16 mouse cellular contexts compared by ENCODE assay signal in the genomic region with DNA sequence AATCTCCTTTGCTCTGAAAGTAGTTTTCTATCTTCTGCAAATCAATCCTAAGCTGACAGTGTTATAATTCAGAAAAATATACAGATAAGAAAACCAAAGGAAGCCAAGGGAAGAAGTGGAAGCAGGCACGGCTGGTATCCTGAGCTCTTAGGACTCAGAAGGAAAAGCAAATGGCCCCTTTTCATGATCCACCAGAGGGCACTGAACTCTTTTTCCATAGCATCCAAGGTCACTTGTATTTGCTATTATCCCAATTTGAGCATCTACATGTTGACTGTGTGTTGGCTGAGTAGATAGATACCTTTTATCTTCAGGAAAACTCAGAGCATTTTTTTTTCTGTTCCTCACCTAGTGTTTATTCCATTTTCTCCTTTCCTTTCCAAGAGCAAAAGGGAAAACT.
DNase-seq lines count a peak whose midpoint lies in the region; ATAC-seq and TF ChIP-seq lines count a peak whose summit lies in the region.
"Had no signal": no experiment of that assay in that cellular context is flagged by ENCODE, and none has a peak within 500 bp of the region (broad histone marks: within the 10 kb centered on the region; RNA-seq: fewer than 3 reads in every experiment).

No protein-coding gene starts in this region.

- H3K4me2 ChIP-seq in heart, embryonic 11.5 days = no peak overlapping the region
- no peak overlapping the region for H3K4me2 ChIP-seq in liver, postnatal 0 days (ENCODE audit: low read depth, low read length)
- no peak overlapping the region for H3K4me2 ChIP-seq in liver, embryonic 11.5 days
- H3K4me2 ChIP-seq: limb, embryonic 15.5 days; stomach, embryonic 15.5 days had no signal

- H3K79me2 ChIP-seq in heart, adult 2 months (replicated peaks; ENCODE audit: control insufficient read depth, insufficient read depth, low read length) = no peaks in the 10 kb centered on the region

- TF ChIP-seq EP300 in heart, adult 2 months (IDR thresholded peaks at IDR 0.05; ENCODE audit: insufficient read depth, low read depth, low read length) = no peak
- no peak for TF ChIP-seq EP300 in liver, postnatal 0 days (IDR thresholded peaks at IDR 0.05; ENCODE audit: low read depth)

- intact Hi-C loops in heart, adult 2 months (cut with DNase I) = no loop called here

- TF ChIP-seq CTCF in heart, adult 2 months (IDR thresholded peaks at IDR 0.05) = peak; percentile 49
- TF ChIP-seq CTCF in liver, postnatal 0 days (IDR thresholded peaks at IDR 0.05; ENCODE audit: low read depth) = 0 out of 2 replicates have a peak, but pooled peaks have one; percentile 10

- no peak overlapping the region for H3K27ac ChIP-seq in heart, adult 2 months
- no peak overlapping the region for H3K27ac ChIP-seq in heart, embryonic 11.5 days (ENCODE audit: low read depth, low read length)
- no peak overlapping the region for H3K27ac ChIP-seq in liver, postnatal 0 days (ENCODE audit: low read depth)
- no peak overlapping the region for H3K27ac ChIP-seq in liver, embryonic 11.5 days (ENCODE audit: low read depth, low read length)
- H3K27ac ChIP-seq: limb, embryonic 15.5 days; stomach, embryonic 15.5 days had no signal

- WGBS in heart, adult 2 months = 42% methylated on average over 1 of the region's 1 CpGs
- WGBS in heart, embryonic 11.5 days (ENCODE audit: insufficient replicate concordance) = 56% methylated on average over 1 of the region's 1 CpGs
- 55% methylated on average over 1 of the region's 1 CpGs for WGBS in liver, postnatal 0 days (ENCODE audit: insufficient replicate concordance)
- WGBS in liver, embryonic 11.5 days = 55% methylated on average over 1 of the region's 1 CpGs

- no peaks in the 10 kb centered on the region for H3K4me1 ChIP-seq in heart, adult 2 months (ENCODE audit: control insufficient read depth, insufficient read depth, low read length)
- H3K4me1 ChIP-seq in heart, embryonic 11.5 days (ENCODE audit: control insufficient read depth, insufficient read depth, low read length) = no peaks in the 10 kb centered on the region
- H3K4me1 ChIP-seq in liver, postnatal 0 days (ENCODE audit: insufficient read depth) = no peaks in the 10 kb centered on the region
- H3K4me1 ChIP-seq in liver, embryonic 11.5 days (replicated peaks; ENCODE audit: control insufficient read depth, insufficient read depth, low read length) = no peaks in the 10 kb centered on the region
- H3K4me1 ChIP-seq: limb, embryonic 15.5 days; stomach, embryonic 15.5 days had no signal

- H3K36me3 ChIP-seq in heart, adult 2 months (ENCODE audit: control insufficient read depth, insufficient read depth, low read length) = no peaks in the 10 kb centered on the region
- no peaks in the 10 kb centered on the region for H3K36me3 ChIP-seq in heart, embryonic 11.5 days (ENCODE audit: control insufficient read depth, insufficient read depth, low read length)
- no peaks in the 10 kb centered on the region for H3K36me3 ChIP-seq in liver, postnatal 0 days (replicated peaks; ENCODE audit: insufficient read depth, low read length)
- no peaks in the 10 kb centered on the region for H3K36me3 ChIP-seq in liver, embryonic 11.5 days (ENCODE audit: control insufficient read depth, insufficient read depth, low read length)
- H3K36me3 ChIP-seq: limb, embryonic 15.5 days; stomach, embryonic 15.5 days had no signal

- ATAC-seq in heart, embryonic 11.5 days (replicated peaks; ENCODE audit: insufficient number of reproducible peaks, low FRiP score, low TSS enrichment) = no peak
- ATAC-seq in liver, postnatal 0 days = no peak
- no peak for ATAC-seq in liver, embryonic 11.5 days (replicated peaks; ENCODE audit: low FRiP score)
- ATAC-seq in inflammation-experienced regulatory T-cells, adult 6 months = no peak
- ATAC-seq: midbrain, embryonic 16.5 days had no signal

- H3K4me3 ChIP-seq in heart, adult 2 months = no peak overlapping the region
- H3K4me3 ChIP-seq in heart, embryonic 11.5 days (ENCODE audit: low read depth, low read length) = no peak overlapping the region
- H3K4me3 ChIP-seq in liver, postnatal 0 days (ENCODE audit: low read depth, low read length) = no peak overlapping the region
- no peak overlapping the region for H3K4me3 ChIP-seq in liver, embryonic 11.5 days (ENCODE audit: low read depth, low read length)
- H3K4me3 ChIP-seq: limb, embryonic 15.5 days; stomach, embryonic 15.5 days had no signal

- no peak overlapping the region for H3K9ac ChIP-seq in heart, adult 2 months (ENCODE audit: low read depth, low read length)
- H3K9ac ChIP-seq in heart, embryonic 11.5 days (ENCODE audit: low read depth, low read length) = no peak overlapping the region
- no peak overlapping the region for H3K9ac ChIP-seq in liver, postnatal 0 days (replicated peaks)
- no peak overlapping the region for H3K9ac ChIP-seq in liver, embryonic 11.5 days (ENCODE audit: low read depth, low read length)
- H3K9ac ChIP-seq: limb, embryonic 15.5 days; stomach, embryonic 15.5 days had no signal

- H3K27me3 ChIP-seq in heart, adult 2 months (ENCODE audit: control insufficient read depth, insufficient read depth, low read length) = no peaks in the 10 kb centered on the region
- no peaks in the 10 kb centered on the region for H3K27me3 ChIP-seq in heart, embryonic 11.5 days (ENCODE audit: control insufficient read depth, insufficient read depth, low read length)
- H3K27me3 ChIP-seq in liver, postnatal 0 days (ENCODE audit: insufficient read depth, low read length) = no peaks in the 10 kb centered on the region
- H3K27me3 ChIP-seq in liver, embryonic 11.5 days (replicated peaks; ENCODE audit: control insufficient read depth, insufficient read depth, low read length) = no peaks in the 10 kb centered on the region
- H3K27me3 ChIP-seq: limb, embryonic 15.5 days; stomach, embryonic 15.5 days had no signal

- TF ChIP-seq POLR2A in heart, adult 2 months (IDR thresholded peaks at IDR 0.05; ENCODE audit: insufficient read depth, low read depth, low read length) = no peak

- H3K9me3 ChIP-seq in heart, embryonic 11.5 days (replicated peaks; ENCODE audit: control insufficient read depth, low read length) = no peaks in the 10 kb centered on the region
- no peaks in the 10 kb centered on the region for H3K9me3 ChIP-seq in liver, postnatal 0 days (ENCODE audit: low read length)
- H3K9me3 ChIP-seq in liver, embryonic 11.5 days (ENCODE audit: control insufficient read depth, low read length) = no peaks in the 10 kb centered on the region
- H3K9me3 ChIP-seq: limb, embryonic 15.5 days; stomach, embryonic 15.5 days had no signal

- no peak for DNase-seq in heart, adult 2 months
- DNase-seq in liver, postnatal 0 days = no peak
- no peak for DNase-seq in liver, embryonic 11.5 days (ENCODE audit: low spot score)
- peak; percentile 13 for DNase-seq in 3T3-L1 (ENCODE audit: low read depth, low spot score)
- DNase-seq in brain, adult 2 months (ENCODE audit: low read depth, low spot score) = peak; percentile 31
- DNase-seq: adrenal gland, adult 2 months; cerebellum, adult 9-10 months; gastrocnemius, postnatal 25 days; heart, postnatal 10 days; retina, postnatal 1 day; thymus, adult 2 months had no signal

Comparison
In these comparisons a context has a peak if more than half of its experiments do, and no peak if none do; other contexts are left out.
1. DNase-seq: peak in 3T3-L1 (single experiment) and brain, adult 2 months (single experiment); none in heart, adult 2 months (0 of 2), liver, postnatal 0 days (single experiment) and liver, embryonic 11.5 days (single experiment).